Mouse (Mus musculus) urinary bladder, postnatal 14 days (tissue): ENCODE measurements at regions not wholly inside any gene's neighbourhood (a gene's known extent, or its start where the extent isn't known, plus 50 kb on each side); places are given as distances from the start of the nearest gene placed in this dataset.

Experiments used
- DNase-seq: peaks from one replicate; pipeline ENCODE4 v3.0.0; 2021; ENCODE audit warnings: low spot score

DNA sequence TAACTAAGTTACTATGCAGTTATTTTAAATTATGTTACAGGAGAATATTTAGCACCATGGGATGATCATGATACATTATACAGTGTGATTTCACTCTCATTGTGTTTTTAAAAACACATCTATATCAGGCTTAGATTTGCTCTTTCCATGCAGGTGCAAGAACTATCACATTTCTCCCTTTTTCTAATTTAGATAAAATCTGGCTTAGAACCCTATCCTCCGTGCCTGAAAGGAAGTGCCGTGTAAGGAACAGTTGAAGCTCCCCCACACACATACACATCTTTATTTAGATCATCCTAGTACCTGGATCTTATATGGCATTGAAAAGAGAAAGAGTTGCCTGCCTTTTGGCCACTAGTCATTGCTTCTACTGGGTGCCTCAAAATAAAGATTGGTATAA, 925.0 kb upstream of the Gm7489 start:
- no peak for DNase-seq

DNA sequence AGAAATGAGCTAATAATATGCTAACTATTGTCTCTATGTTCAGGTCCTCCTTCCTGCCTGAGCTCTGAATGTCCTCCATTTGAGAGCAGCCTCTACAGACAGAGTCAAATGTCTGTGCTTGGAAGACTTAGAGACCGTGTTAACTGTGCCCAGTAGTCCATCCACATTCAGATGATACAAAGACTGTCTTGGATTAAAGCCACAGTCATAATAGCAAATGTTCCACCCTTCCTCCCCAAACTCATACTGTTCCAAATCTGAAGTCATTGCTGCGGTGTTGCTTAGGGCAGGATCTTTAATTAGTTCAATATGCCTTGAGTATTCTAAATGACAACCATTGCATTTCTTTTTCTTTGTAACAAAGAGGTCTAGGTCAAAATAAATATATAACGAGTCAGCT, 923.2 kb upstream of the Gm7489 start:
- no peak for DNase-seq

DNA sequence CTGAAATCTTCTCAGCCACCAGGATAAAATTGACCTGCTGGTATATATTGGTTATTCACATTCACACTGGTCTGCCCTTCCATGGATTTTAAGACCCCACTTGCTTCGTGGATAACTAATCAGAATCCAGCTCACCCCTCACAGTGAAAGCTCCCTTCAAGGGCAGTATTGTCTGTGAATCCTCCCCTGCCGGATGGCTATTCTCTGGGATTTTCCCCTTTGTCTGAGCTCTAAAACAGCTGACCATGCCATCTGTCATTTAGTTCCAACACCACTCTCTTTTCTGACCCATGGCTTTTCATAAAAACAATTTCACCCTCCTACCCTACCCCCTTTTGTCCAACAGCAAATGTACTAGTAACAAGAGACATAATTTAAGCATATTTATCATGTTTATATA, 920.8 kb upstream of the Gm7489 start:
- DNase-seq: no peak

DNA sequence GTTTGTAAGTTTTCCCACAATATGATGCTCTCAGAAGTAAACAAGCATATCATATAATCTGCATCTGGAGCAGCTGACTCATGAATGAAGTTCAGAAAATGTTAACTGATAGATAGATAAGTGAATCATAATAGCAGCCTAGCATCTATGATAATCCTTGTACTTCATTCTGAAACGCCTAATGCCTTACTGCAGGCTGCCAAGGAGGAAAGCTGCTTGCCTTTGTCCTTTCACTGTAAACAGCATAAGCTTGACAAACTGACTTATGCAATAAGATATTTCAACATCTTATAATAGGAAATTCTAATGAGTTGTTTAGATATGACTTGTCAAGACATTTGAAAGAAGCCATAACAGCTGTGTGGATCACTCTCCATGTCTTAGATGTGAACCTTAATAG, 920.3 kb upstream of the Gm7489 start:
- peak; percentile 8 for DNase-seq

DNA sequence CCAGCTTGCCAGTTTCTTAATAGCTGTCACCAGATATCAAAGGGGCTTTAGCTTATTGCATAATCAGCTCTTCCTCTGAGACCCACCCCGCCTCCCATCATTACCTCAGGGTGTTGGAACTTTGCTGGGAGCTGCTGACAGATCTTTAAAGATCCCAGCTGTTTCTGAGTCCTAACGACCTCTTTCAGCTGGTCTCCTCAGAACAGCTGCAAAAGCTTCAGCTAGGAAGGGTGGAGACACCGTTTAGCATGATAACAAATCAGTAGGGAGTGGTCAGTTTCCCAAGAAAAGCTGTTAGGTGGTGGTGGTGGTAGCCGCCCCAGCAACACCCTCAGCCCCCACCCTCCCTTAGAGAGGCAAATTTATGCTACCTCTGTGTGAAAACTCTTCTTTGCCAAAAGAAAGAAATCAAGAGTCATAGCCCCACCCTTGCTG, 916.9 kb upstream of the Gm7489 start:
- DNase-seq: peak; percentile 57

DNA sequence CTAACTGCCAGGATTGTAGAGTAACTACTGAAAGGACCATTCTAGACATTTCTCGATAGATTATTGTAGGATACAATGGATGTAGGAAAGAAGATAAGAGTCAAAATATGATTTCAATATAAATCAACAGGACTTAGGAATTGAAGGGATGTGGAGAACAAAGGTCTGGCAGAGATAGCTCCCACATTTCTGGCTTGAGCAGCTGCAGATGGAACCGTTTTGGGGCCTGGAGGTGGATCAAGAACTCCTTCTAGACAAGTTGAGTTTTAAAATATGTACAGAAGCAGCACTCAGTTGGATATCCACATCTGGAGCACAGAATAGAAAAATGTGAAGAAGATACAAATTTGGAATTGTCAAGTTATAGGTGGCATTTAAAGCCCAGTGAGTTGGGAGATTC, 901.9 kb upstream of the Gm7489 start:
- DNase-seq: no peak

DNA sequence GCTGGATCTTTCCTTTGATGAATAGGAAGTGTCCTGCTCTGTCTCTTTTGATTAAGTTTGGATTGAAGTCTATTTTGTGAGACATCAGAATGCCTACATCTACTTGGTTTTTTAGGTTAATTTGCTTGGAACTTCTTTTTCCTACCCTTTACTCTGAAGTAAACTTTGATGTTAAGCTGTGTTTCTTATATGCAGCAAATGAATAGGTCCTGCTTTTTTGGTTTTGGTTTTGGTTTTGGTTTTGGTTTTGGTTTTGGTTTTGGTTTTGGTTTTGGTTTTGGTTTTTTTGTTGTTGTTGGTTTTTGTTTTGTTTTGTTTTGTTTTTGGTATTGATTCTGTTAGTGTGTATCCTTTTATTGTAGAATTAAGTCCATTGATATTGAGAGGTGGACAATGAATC, 894.1 kb upstream of the Gm7489 start:
- DNase-seq: no peak

DNA sequence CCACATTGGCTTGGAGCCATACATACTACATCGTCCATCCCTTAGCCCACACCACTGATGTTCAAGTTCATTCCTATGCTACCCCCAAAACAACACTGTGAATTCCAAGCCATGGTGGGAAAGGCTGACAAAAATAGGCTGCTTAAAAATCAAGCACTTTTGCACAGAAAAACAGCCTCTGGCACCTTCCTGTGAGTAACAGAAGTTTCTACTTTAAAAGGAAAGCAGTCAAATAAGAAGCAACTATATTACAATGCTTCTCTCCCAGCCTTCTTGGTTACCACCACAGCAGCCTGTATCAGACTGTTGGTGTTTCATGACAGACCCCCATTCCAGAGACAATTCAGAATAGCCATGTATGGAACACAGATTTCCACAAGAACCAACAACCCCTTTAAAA, 890.4 kb upstream of the Gm7489 start:
- DNase-seq: no peak

DNA sequence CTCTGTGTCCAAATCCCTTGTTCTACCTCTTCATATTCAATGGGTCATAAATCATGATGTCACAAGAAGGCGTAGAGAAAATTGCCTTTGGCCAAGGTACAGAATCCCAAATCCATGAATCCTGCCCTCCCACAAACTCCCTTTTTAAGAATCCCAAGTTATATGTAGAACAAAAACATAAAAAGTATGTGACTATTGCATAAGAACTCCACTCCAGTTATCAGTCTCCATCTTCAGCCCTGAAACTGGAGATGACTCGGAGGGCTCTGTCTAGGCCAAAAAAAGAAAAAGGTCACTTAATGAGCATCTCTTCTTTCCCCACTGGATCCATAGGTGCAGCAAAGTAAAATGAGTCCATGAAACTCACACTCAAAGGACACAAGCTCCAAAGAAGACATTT, 885.5 kb upstream of the Gm7489 start:
- no peak for DNase-seq

DNA sequence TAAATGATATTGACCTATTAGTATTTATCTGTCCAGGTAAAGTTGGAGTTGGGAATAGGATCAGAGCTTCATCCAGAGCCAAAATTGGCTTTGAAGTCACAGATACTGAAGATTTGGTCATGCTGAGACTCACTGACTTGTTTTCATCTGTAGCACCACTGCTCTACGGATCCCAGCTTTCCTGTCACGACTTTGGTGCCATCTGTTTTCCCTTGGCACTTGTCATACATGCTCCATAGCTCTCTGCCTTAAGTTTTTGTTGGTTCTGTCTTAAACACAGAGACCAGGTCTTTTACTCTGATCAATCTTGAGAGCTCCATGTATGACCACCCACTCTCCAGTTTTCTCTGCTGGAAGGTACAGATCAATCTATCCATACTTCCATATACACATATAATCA, 884.9 kb upstream of the Gm7489 start:
- no peak for DNase-seq

DNA sequence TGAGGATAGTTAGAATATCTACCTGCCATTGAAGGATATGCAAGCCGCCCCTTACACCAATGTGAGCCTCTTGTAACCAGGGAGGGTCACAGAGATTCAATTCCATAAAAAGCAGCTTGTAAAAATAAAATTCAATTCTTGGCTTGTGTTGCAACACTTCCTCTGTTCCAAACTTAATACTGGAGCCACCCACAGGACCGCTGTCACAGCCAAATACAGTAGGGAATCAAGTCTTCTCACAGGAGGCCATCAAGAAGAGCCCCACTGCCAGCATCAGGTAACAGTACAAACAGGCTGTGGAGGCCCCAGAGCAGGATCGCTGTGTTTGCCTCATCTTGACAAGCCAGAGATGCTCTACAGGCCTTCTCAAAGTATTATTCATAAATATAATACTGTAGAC, 883.3 kb upstream of the Gm7489 start:
- DNase-seq: no peak

DNA sequence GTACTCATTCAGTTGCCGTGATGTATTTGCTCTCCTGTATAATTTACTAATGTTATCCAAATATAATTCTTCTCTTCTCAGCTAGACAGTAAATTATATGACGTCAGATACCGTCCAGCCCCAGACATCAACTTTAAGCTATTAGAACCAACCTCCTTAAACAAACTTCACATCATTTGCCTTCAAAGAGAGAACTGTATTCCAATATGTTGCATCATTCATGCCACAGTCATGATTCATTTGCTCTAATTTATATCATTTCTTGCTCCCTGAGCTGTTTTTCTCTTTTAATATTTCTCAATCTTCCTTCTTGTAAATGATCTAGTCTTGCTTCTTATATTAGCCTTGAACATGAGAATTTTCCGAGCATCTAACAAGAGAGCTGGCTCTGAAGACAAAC, 882.7 kb upstream of the Gm7489 start:
- no peak for DNase-seq

DNA sequence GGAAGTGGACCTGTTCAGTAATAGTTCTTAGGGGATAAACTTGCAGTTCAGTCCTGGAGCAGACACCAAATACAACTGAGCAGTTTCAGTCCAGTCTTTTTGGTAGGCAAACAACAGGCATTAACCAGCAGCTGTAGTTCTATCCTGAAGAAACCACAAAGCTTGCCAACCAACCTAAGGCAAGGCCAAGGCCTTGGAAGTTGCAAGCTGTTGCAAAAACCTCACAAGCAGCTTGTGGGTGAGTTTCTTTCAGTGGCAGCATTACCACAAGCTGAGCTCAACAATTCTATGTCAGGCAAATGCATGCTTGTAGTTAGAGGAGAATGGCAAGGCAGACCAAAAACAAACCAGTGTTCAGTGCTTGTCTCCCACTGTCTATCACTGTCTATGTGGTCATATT, 880.6 kb upstream of the Gm7489 start:
- DNase-seq: no peak

DNA sequence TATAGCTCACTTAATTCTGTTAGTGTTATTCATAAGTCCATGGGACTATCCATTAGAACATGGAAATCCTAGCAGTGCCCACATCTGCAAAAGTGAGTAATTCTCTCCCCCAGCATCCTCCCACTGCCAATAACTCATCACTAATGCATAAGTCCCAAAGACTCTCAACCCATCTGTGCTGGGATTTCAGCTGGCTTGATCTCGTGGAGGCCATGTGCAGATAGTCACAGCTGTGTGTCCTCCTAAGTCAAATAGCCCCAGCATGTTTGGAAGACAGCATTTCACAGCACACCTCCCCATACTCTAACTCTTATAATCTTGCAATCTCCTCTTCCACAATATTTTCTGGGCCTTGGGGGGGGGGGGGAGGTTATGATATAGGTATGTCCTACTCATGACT, 877.9 kb upstream of the Gm7489 start:
- DNase-seq: no peak

DNA sequence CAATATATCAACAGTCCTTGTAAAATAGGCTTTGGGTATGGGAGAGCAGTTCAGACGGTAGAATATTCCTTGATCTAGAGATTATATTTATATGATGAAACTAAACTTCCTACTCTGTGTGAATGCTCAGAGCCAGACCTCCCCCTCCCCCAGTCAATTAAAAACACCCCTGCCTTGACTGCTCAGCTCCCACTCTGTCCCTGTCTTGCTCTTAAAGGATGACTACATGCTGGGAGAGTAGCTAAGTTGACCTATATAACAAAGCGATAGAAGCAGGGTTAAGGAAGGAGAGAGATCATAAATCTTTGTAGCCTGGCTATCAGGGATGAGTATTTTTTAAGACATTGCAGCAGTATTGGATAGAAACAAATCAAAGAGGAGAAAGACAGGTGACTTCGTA, 875.4 kb upstream of the Gm7489 start:
- DNase-seq: no peak
